Mouse (Mus musculus) mature B cell (primary cell): ENCODE measurements around the gene Alpl.

Source experiments
- in situ Hi-C: fragments of 300-500 bp; cut with MboI; formaldehyde crosslinking; loops from 2 replicates; pipeline ENCODE4 v1.14.3; 2019

The Alpl gene

GRCm38 (mm10) chr4:137795611-137796557, at the start of gene Alpl:
Gene Alpl (minus strand): TSS chr4:137796384.
- in situ Hi-C loops, result loop anchor here (10.0 kb wide), 1 partner anchor 61 kb away; no protein-coding TSS in a partner anchor

- in situ Hi-C loops, result no loop called here
These were observed 48.5 kb upstream of the Alpl start for GRCm38 (mm10) chr4:137844656-137845055.

- in situ Hi-C loops, result no loop called here
These were observed 43.3 kb upstream of the Alpl start for GRCm38 (mm10) chr4:137839452-137839851.

DNA sequence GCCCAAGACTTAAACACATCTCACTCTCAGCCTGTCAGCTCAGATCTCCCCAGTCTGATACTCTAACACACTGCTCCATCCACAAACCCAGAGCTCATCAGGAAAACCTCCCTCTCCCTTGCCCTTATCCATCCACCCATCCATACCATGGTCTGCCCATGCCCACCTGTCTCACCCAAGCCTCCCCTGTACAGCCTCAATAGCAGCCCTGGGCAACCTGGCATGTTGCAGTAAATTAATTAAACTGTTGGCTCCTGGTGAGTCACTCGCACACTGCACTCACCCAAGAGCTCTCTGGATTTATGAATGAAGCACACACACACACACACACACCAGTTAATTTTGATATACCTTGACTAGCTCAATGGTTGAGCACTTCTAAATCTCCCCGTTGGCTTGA, 42.6 kb upstream of the Alpl start:
- in situ Hi-C loops, result no loop called here

DNA sequence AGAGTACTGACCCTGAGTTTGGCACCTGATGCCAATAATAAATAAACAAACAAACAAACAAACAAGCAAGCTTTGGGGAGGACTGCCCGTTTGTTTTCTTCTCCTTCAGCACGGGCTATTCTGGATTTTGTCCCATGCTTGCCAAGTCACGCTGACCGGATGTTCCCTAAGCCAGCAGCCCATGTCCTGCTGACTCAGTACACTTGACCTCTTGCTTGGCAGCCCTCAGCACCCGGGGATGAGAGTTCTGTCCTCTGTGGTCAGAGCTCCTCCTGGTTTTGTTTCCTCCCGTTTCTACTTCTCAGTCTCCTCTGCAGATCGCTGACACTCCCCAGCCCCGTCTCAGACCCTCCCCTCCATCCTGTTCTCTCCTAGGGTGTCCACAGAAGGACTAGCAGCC, 41.6 kb upstream of the Alpl start:
- in situ Hi-C loops, result no loop called here

DNA sequence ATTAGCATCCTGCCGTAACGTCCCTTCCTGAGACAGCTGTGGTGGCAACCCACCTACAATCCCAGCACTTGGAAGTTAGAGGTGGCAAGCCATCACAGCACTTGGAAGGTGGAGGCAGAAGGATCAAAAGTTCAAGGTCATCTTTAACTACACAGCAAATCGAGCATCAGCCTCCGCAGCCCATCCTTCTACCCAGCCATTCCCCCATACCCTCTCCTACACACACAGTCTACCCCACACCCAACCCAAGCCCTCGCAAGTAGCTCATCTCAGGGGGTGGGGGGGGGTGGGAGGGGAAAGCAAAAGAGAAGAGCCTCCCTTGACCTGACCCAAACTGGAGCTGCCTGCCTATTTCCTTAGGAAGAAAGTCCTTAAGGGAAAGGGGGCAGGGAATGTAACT, 40.6 kb upstream of the Alpl start:
- in situ Hi-C loops, result no loop called here

- in situ Hi-C loops, result no loop called here
These were observed 39.6 kb upstream of the Alpl start for GRCm38 (mm10) chr4:137835624-137836337.

DNA sequence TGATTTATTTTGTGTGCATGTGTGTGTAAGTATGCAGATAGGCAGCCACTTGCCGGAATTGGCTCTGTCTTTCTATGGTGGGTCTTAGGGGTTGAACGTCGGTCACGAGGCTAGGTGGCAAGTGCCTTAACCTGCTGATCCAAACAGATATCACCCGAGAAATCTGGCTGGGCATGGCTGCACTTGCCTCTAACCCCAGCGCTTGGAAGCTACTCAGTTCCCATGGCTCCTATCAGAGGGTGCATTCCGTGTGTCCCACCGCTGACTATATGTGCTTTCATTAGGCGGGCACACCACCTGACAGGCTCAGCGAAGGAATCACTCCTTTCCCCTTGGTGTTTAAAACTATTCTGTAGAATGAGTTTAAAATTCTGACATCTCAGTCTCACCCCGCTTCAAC, 35.4 kb upstream of the Alpl start:
- in situ Hi-C loops, result no loop called here

DNA sequence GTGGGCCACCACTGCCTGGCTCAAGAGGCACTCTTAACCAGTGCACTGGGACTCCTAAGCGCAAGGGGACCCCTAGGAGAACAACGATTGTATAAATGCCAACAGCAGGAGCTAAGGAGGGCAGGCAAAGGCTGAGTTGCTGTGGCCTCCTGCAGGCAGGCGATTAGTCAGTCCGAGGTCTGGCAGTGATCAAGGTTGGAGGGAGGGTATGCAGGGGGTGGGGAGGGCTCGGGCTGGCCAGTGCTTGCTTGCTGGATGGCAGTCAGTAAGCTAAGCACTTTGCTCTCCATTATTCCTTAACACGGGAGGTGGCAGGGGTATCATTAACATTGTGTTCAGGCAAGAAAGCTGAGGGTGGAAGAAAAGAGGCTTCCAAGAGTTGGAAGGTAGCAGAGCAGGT, 34.2 kb upstream of the Alpl start:
- in situ Hi-C loops, result no loop called here

- in situ Hi-C loops, result no loop called here
These were observed 28.7 kb upstream of the Alpl start for GRCm38 (mm10) chr4:137824881-137825280.

- in situ Hi-C loops, result no loop called here
These were observed 27.4 kb upstream of the Alpl start for GRCm38 (mm10) chr4:137823542-137823941.

GRCm38 (mm10) chr4:137822537-137822936, 26.4 kb upstream of the Alpl start:
- in situ Hi-C loops, result no loop called here

DNA sequence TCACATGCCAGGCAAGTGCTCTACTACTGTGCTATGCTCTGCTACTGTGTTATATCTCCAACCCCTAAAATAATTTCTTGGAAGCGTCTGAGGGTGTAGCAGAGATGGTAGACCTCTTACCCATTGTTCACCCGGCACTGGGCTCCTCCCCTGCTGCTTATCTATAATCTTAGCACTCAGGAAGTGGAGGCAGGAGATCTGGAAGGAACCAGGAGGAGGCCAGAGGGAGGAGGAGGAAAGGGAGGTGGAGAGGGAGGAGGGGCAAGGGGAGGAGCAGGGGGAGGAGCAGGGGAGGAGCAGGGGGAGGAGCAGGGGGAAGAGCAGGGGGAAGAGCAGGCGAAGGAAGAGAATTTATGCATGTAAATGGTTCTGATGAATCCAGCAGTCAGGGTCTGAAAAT, 24.5 kb upstream of the Alpl start:
- in situ Hi-C loops, result no loop called here

DNA sequence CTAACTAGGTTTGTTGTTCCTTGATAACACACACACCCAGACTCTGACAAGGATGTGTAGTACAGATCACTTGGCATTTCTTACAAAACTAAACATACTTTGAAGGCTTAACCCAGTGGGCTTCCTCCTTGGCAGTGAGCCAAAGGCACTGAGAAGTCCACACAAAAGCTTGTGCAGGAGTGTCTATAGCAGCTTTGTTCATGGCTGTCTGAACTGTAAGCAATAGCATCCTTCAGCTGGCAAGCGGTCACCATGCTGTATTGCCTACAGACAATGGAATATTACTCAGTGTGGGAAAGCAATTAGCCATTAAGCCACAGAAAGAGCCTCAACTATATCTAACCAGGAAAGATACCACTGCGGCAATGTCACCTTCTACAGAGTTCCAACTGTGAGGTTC, 23.3 kb upstream of the Alpl start:
- in situ Hi-C loops, result no loop called here

DNA sequence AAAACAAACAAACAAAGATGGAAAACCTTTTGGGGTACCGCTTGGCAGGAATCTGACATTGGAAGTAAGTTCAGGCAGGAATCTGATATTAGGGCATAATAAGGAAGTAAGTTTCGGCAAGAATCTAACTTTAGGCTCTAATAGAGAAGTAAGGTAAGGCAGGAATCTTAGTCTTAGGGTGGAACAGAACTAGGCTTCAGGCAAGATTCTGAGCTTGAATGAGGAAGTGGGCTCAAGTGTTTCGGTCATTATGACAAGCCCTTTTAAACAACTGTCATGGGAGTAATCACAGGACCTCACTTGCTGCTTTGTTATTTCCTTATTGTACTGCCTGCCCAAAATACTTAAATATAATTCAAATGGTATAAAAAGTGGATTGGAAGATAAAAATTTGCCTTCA, 22.2 kb upstream of the Alpl start:
- in situ Hi-C loops, result no loop called here

GRCm38 (mm10) chr4:137816216-137816615, 20.0 kb upstream of the Alpl start:
- in situ Hi-C loops, result no loop called here

GRCm38 (mm10) chr4:137815473-137815872, 19.3 kb upstream of the Alpl start:
- in situ Hi-C loops, result no loop called here

GRCm38 (mm10) chr4:137814140-137814539, 18.0 kb upstream of the Alpl start:
- in situ Hi-C loops, result no loop called here

DNA sequence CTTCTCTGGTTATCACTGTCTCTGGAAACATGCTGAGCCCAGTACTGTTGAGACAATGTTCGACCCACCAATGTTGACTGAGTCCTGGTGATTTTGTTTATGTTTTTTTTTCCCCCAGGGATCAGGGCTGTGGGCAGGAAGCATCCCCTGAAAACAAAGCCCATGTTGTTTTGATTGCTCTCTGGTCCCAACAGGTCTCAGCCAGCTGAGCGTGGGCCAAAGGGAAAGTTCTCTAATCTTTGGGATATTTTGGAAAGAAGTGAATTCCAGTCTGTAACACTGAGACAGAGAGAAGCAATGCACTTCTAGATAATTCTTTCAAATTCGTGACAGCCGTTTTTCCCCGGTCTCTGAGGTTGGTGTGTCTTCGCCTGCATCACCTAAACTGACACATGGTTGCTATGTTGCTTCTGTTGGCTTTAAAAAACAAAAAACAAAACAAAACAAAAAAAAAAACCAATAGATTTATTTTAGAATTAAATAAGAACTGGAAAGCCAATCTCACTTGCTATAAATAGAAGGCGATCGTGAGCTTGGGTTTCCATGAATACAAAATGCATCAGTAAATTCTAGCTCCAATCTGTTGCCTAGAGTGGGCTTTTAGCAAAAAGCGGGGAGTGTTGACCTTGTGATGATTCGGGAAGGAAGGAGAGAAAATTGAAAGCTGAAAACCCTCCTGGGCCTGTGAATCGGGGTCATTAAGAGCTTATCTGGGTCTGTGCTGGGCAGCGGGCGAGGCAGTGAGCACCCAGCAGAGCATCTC, 16.9 kb upstream of the Alpl start:
- in situ Hi-C loops, result no loop called here

GRCm38 (mm10) chr4:137809999-137810398, 13.8 kb upstream of the Alpl start:
- in situ Hi-C loops, result no loop called here

- in situ Hi-C loops, result no loop called here
These were observed 11.2 kb upstream of the Alpl start for GRCm38 (mm10) chr4:137807301-137807851.

DNA sequence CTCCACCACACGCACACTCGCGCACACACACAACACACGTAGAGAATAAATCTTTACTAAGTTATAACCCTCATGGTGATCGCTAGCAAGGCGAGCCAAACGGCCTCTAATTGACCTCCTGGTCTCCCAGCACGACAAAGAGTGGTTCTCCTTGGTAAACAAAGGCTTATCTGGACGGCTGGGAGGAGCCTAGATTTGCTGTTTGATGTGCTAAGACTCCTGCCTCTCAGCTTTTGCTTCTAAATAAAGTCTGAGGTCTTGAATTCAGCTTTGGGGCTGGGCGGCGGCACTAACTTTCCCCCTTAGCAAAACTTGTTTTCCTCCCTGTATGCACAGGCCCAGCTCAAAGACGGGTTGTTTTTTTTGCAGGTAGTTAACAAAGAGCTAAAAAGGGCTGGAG, 5.0 kb upstream of the Alpl start:
- in situ Hi-C loops, result no loop called here
